Mouse (Mus musculus): ENCODE results near the gene Ptprb. TPM values are rescaled to one million over a fixed set of nuclear protein-coding genes. Genes with fewer than 3 reads are reported as not detected.

Gene Ptprb
- polyA plus RNA-seq, 2 experiments: 2.3 to 3.4 TPM

GRCm38 (mm10) chr10:116266561-116267433, 8.5 kb upstream of the Ptprb start:
- no peak for TF ChIP-seq POLR2A (IDR thresholded peaks at IDR 0.05; ENCODE audit: borderline replicate concordance, extremely low read depth, insufficient read depth, insufficient read length)
- ATAC-seq (ENCODE audit: low FRiP score, low read depth) (no peak), DNase-seq (ENCODE audit: low spot score) (no peak)
- no peaks in the 10 kb centered on the region for H3K36me3 ChIP-seq (ENCODE audit: control insufficient read depth, insufficient read depth, low read length)
- WGBS: 76% methylated on average over 15 of the region's 15 CpGs
- no peak overlapping the region for H3K27ac ChIP-seq (replicated peaks; ENCODE audit: low read depth, low read length)
- no peaks in the 10 kb centered on the region for H3K9me3 ChIP-seq (ENCODE audit: control insufficient read depth, low read length)
- peaks cover 1% of the 10 kb centered on the region; the same call in 1 of the 2 replicates for H3K4me1 ChIP-seq (ENCODE audit: control insufficient read depth, insufficient read depth, low read length)
- H3K4me2 ChIP-seq (replicated peaks; ENCODE audit: low read depth, low read length, severe bottlenecking): no peak overlapping the region
- no peak overlapping the region for H3K9ac ChIP-seq (ENCODE audit: low read depth, low read length, severe bottlenecking)
- no peak overlapping the region for H3K4me3 ChIP-seq (replicated peaks; ENCODE audit: low read length)
- no peaks in the 10 kb centered on the region for H3K27me3 ChIP-seq (ENCODE audit: control insufficient read depth, insufficient read depth, low read length)

- Histone ChIP-seq H3K9me3 (ENCODE audit: control insufficient read depth, low read length) (no peaks in the 10 kb centered on the region), H3K9ac (ENCODE audit: low read depth, low read length, severe bottlenecking) (no peak overlapping the region), H3K4me3 (replicated peaks; ENCODE audit: low read length) (no peak overlapping the region), H3K27me3 (ENCODE audit: control insufficient read depth, insufficient read depth, low read length) (no peaks in the 10 kb centered on the region), H3K27ac (replicated peaks; ENCODE audit: low read depth, low read length) (no peak overlapping the region), H3K4me1 (ENCODE audit: control insufficient read depth, insufficient read depth, low read length) (no peaks in the 10 kb centered on the region), H3K4me2 (replicated peaks; ENCODE audit: low read depth, low read length, severe bottlenecking) (no peak overlapping the region), H3K36me3 (ENCODE audit: control insufficient read depth, insufficient read depth, low read length) (no peaks in the 10 kb centered on the region)
- DNase-seq (ENCODE audit: low spot score): no peak
- TF ChIP-seq POLR2A (IDR thresholded peaks at IDR 0.05; ENCODE audit: borderline replicate concordance, extremely low read depth, insufficient read depth, insufficient read length): no peak
- ATAC-seq (ENCODE audit: low FRiP score, low read depth): no peak
- WGBS: 78% methylated on average over 4 of the region's 4 CpGs
These were observed 7.9 kb upstream of the Ptprb start for GRCm38 (mm10) chr10:116267434-116267822.

GRCm38 (mm10) chr10:116268343-116268742, 7.0 kb upstream of the Ptprb start:
- Histone ChIP-seq H3K9me3 (ENCODE audit: control insufficient read depth, low read length) (no peaks in the 10 kb centered on the region), H3K36me3 (ENCODE audit: control insufficient read depth, insufficient read depth, low read length) (no peaks in the 10 kb centered on the region), H3K4me1 (ENCODE audit: control insufficient read depth, insufficient read depth, low read length) (no peaks in the 10 kb centered on the region), H3K4me3 (replicated peaks; ENCODE audit: low read length) (no peak overlapping the region), H3K4me2 (replicated peaks; ENCODE audit: low read depth, low read length, severe bottlenecking) (no peak overlapping the region), H3K27ac (replicated peaks; ENCODE audit: low read depth, low read length) (no peak overlapping the region), H3K27me3 (ENCODE audit: control insufficient read depth, insufficient read depth, low read length) (no peaks in the 10 kb centered on the region), H3K9ac (ENCODE audit: low read depth, low read length, severe bottlenecking) (no peak overlapping the region)
- no peak for ATAC-seq (ENCODE audit: low FRiP score, low read depth)
- 71% methylated on average over 4 of the region's 4 CpGs for WGBS
- DNase-seq (ENCODE audit: low spot score): no peak
- no peak for TF ChIP-seq POLR2A (IDR thresholded peaks at IDR 0.05; ENCODE audit: borderline replicate concordance, extremely low read depth, insufficient read depth, insufficient read length)

GRCm38 (mm10) chr10:116270646-116271469, 4.5 kb upstream of the Ptprb start:
- H3K4me3 ChIP-seq (replicated peaks; ENCODE audit: low read length): no peak overlapping the region
- no peaks in the 10 kb centered on the region for H3K36me3 ChIP-seq (ENCODE audit: control insufficient read depth, insufficient read depth, low read length)
- no peaks in the 10 kb centered on the region for H3K4me1 ChIP-seq (ENCODE audit: control insufficient read depth, insufficient read depth, low read length)
- H3K27me3 ChIP-seq (ENCODE audit: control insufficient read depth, insufficient read depth, low read length): no peaks in the 10 kb centered on the region
- H3K9ac ChIP-seq (ENCODE audit: low read depth, low read length, severe bottlenecking): no peak overlapping the region
- no peak overlapping the region for H3K4me2 ChIP-seq (replicated peaks; ENCODE audit: low read depth, low read length, severe bottlenecking)
- no peaks in the 10 kb centered on the region for H3K9me3 ChIP-seq (ENCODE audit: control insufficient read depth, low read length)
- DNase-seq (ENCODE audit: low spot score) (no peak), ATAC-seq (ENCODE audit: low FRiP score, low read depth) (no peak)
- no peak overlapping the region for H3K27ac ChIP-seq (replicated peaks; ENCODE audit: low read depth, low read length)
- 83% methylated on average over 12 of the region's 12 CpGs for WGBS
- TF ChIP-seq POLR2A (IDR thresholded peaks at IDR 0.05; ENCODE audit: borderline replicate concordance, extremely low read depth, insufficient read depth, insufficient read length): no peak

- Histone ChIP-seq H3K4me1 (ENCODE audit: control insufficient read depth, insufficient read depth, low read length) (no peaks in the 10 kb centered on the region), H3K36me3 (ENCODE audit: control insufficient read depth, insufficient read depth, low read length) (no peaks in the 10 kb centered on the region), H3K27ac (replicated peaks; ENCODE audit: low read depth, low read length) (no peak overlapping the region), H3K27me3 (ENCODE audit: control insufficient read depth, insufficient read depth, low read length) (no peaks in the 10 kb centered on the region), H3K4me2 (replicated peaks; ENCODE audit: low read depth, low read length, severe bottlenecking) (no peak overlapping the region), H3K9me3 (ENCODE audit: control insufficient read depth, low read length) (no peaks in the 10 kb centered on the region), H3K9ac (ENCODE audit: low read depth, low read length, severe bottlenecking) (no peak overlapping the region), H3K4me3 (replicated peaks; ENCODE audit: low read length) (no peak overlapping the region)
- TF ChIP-seq POLR2A (IDR thresholded peaks at IDR 0.05; ENCODE audit: borderline replicate concordance, extremely low read depth, insufficient read depth, insufficient read length): no peak
- WGBS: 86% methylated on average over 10 of the region's 10 CpGs
- ATAC-seq (ENCODE audit: low FRiP score, low read depth) (no peak), DNase-seq (ENCODE audit: low spot score) (no peak)
These were observed 3.8 kb upstream of the Ptprb start for GRCm38 (mm10) chr10:116271470-116271915.
